Mouse (Mus musculus) left cerebral cortex, postnatal 14 days (tissue): ENCODE data around the gene Prdm16. TPM values are rescaled to one million over a fixed set of nuclear protein-coding genes. Genes with fewer than 3 reads are reported as not detected.

Source experiments
- DNase-seq, 2 experiments: peaks; one replicate each; pipeline ENCODE4 v3.0.0; 2021 to 2022; ENCODE audit warnings: low spot score in 2 of 2, mixed read lengths in 1 of 2
- intact Hi-C: fragments of 180-260 bp; cut with DNase I; formaldehyde crosslinking; loops from one replicate; pipeline ENCODE4 v1.15.1; 2025
- total RNA-seq, 2 experiments: library from RNA; stranded (reverse); gene quantifications; 2 replicates each; pipeline ENCODE4 v1.2.3; 2021

Prdm16 gene
- total RNA-seq, 2 experiments from 2014 or later: 6.8 TPM

GRCm38 (mm10) chr4:154574208-154574875, 62.3 kb downstream of the Prdm16 start:
- DNase-seq: no peak
- intact Hi-C loops: no loop called here

- intact Hi-C loops: no loop called here
- DNase-seq: no peak
Observed at GRCm38 (mm10) chr4:154570451-154570881, 66.2 kb downstream of the Prdm16 start.

- intact Hi-C loops: no loop called here
- no peak for DNase-seq
Observed at GRCm38 (mm10) chr4:154569845-154570244, 66.8 kb downstream of the Prdm16 start.

GRCm38 (mm10) chr4:154568798-154569197, 67.9 kb downstream of the Prdm16 start:
- intact Hi-C loops: no loop called here

GRCm38 (mm10) chr4:154567942-154568341, 68.7 kb downstream of the Prdm16 start:
- no peak for DNase-seq
- intact Hi-C loops: no loop called here

More at GRCm38 (mm10) chr4:154568798-154569197, 67.9 kb downstream of the Prdm16 start:
- no peak for DNase-seq

GRCm38 (mm10) chr4:154563201-154563600, 73.5 kb downstream of the Prdm16 start:
- no peak for DNase-seq
- intact Hi-C loops: no loop called here

GRCm38 (mm10) chr4:154558041-154558440, 78.6 kb downstream of the Prdm16 start:
- DNase-seq: peak; percentile 43 to 70
- intact Hi-C loops: no loop called here

GRCm38 (mm10) chr4:154557168-154557567, 79.5 kb downstream of the Prdm16 start:
- no peak for DNase-seq
- intact Hi-C loops: no loop called here

- intact Hi-C loops: no loop called here
- peak in 1 of 2 experiments; percentile 35 for DNase-seq
Observed at GRCm38 (mm10) chr4:154556418-154556817, 80.3 kb downstream of the Prdm16 start.

GRCm38 (mm10) chr4:154549961-154550393, 86.7 kb downstream of the Prdm16 start:
- DNase-seq: peak; percentile 32 to 59
- intact Hi-C loops: loop anchor here (5.0 kb wide), 1 partner anchor 87 kb away; the partner anchor contains the start of gene Prdm16

GRCm38 (mm10) chr4:154549497-154549896, 87.2 kb downstream of the Prdm16 start:
- DNase-seq: no peak
- intact Hi-C loops: no loop called here

GRCm38 (mm10) chr4:154547176-154547855, 89.4 kb downstream of the Prdm16 start:
- intact Hi-C loops: no loop called here
- DNase-seq: no peak

GRCm38 (mm10) chr4:154545296-154545695, 91.4 kb downstream of the Prdm16 start:
- intact Hi-C loops: no loop called here
- no peak for DNase-seq

GRCm38 (mm10) chr4:154543921-154544320, 92.8 kb downstream of the Prdm16 start:
- no peak for DNase-seq
- intact Hi-C loops: no loop called here

- DNase-seq: no peak
- intact Hi-C loops: no loop called here
Observed at GRCm38 (mm10) chr4:154543128-154543527, 93.5 kb downstream of the Prdm16 start.

- intact Hi-C loops: no loop called here
Observed at GRCm38 (mm10) chr4:154542568-154542967, 94.1 kb downstream of the Prdm16 start.

GRCm38 (mm10) chr4:154541632-154542276, 94.9 kb downstream of the Prdm16 start:
- intact Hi-C loops: no loop called here
- DNase-seq: no peak

More at GRCm38 (mm10) chr4:154542568-154542967, 94.1 kb downstream of the Prdm16 start:
- no peak for DNase-seq

GRCm38 (mm10) chr4:154540671-154541070, 96.0 kb downstream of the Prdm16 start:
- no peak for DNase-seq
- intact Hi-C loops: no loop called here

- intact Hi-C loops: no loop called here
- no peak for DNase-seq
Observed at GRCm38 (mm10) chr4:154539703-154540102, 97.0 kb downstream of the Prdm16 start.

GRCm38 (mm10) chr4:154538727-154539126, 97.9 kb downstream of the Prdm16 start:
- intact Hi-C loops: no loop called here
- DNase-seq: no peak
